Mouse (Mus musculus) kidney, embryonic 14.5 days (tissue): ENCODE results near the gene Ovol1. TPM values are rescaled to one million over a fixed set of nuclear protein-coding genes. Genes with fewer than 3 reads are reported as not detected.

ENCODE experiments used
- ATAC-seq: fragments of 200-750 bp; cut with Nextera tagmentation; 2 replicates; pipeline ENCODE4 v1.8.0; 2017; ENCODE audit warnings: moderate number of reproducible peaks, mild to moderate bottlenecking, moderate TSS enrichment, moderate library complexity; ENCODE audit not compliant: low FRiP score, low TSS enrichment
- H3K27ac ChIP-seq: fragments of 300-500 bp; sonication (generic); 2 replicates; pipeline ENCODE4 v1.5.1; 2014; ENCODE audit warnings: low read depth, mild to moderate bottlenecking, low read length, moderate library complexity, mixed read lengths
- H3K27me3 ChIP-seq: fragments of 300-500 bp; sonication (generic); 2 replicates; pipeline ENCODE4 v1.6.1; 2014; ENCODE audit warnings: mild to moderate bottlenecking, low read length; ENCODE audit not compliant: control insufficient read depth, insufficient read depth
- H3K36me3 ChIP-seq: fragments of 300-500 bp; sonication (generic); 2 replicates; pipeline ENCODE4 v1.6.1; 2014; ENCODE audit warnings: low read length, mixed read lengths; ENCODE audit not compliant: control insufficient read depth, insufficient read depth
- H3K4me1 ChIP-seq: fragments of 300-500 bp; sonication (generic); 2 replicates; pipeline ENCODE4 v1.6.1; 2014; ENCODE audit warnings: low read length, mixed read lengths; ENCODE audit not compliant: control insufficient read depth, insufficient read depth
- H3K4me2 ChIP-seq: fragments of 300-500 bp; sonication (generic); replicated peaks from 2 replicates; pipeline ENCODE4 v1.6.1; 2014; ENCODE audit warnings: low read depth, mild to moderate bottlenecking, low read length
- H3K4me3 ChIP-seq: fragments of 300-500 bp; sonication (generic); 2 replicates; pipeline ENCODE4 v1.5.1; 2014; ENCODE audit warnings: mild to moderate bottlenecking, low read length
- H3K9ac ChIP-seq: fragments of 300-500 bp; sonication (generic); 2 replicates; pipeline ENCODE4 v1.6.1; 2014; ENCODE audit warnings: low read depth, mild to moderate bottlenecking, low read length, moderate library complexity
- H3K9me3 ChIP-seq: fragments of 300-500 bp; sonication (generic); 2 replicates; pipeline ENCODE4 v1.6.1; 2016; ENCODE audit warnings: low read length; ENCODE audit not compliant: control insufficient read depth
- WGBS: fragments of 180-500 bp; shearing (Covaris S2); extraction: QIAGEN DNeasy Blood & Tissue Kit; methylation state at CpG from one replicate; pipeline ENCODE4 v1.1.7; 2014; 5-methylcytosine and 5-hydroxymethylcytosine counted together
- polyA plus RNA-seq: library from polyadenylated mRNA; unstranded; fragments of >200 nt; fragmentation: Nextera tagmentation; extraction: Ambion mirVana; gene quantifications from 2 replicates; pipeline ENCODE4 v1.2.1, GENCODE M21; 2014

Gene Ovol1
- polyA plus RNA-seq, 1 experiment from 2014 or later: 11.8 TPM

DNA sequence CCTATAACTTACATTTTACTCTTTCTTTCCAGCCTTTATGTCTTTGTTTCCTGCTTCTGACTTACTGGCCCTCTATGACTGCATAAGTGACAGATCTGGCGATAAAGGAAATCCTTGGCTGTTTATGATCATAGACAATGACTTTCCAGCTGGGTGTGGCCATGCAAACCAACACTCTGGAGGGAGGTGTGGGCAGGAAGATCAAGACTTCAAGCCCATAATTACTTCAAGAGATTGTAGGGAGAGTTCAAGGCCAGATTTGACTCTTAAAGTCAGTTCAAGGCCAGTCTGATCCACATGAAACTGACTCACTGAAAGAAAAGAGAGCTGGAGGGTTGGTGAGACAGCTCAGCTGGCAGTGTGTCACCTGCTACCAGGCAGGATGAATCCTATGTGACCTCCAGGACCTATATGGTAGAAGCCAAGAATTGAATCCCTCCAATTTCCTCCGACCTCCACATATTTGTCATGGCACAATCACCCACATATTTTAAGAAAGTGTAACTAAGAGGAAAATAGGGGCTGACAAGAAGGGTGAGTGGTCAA lies 60.0 kb downstream of the Ovol1 start:
- H3K27me3 ChIP-seq: no peaks in the 10 kb centered on the region
- H3K9ac ChIP-seq: no peak overlapping the region
- H3K9me3 ChIP-seq: no peaks in the 10 kb centered on the region
- peaks cover 23% of the 10 kb centered on the region for H3K36me3 ChIP-seq
- WGBS: 86% methylated on average over 2 of the region's 2 CpGs
- H3K4me3 ChIP-seq: no peak overlapping the region
- H3K4me2 ChIP-seq: no peak overlapping the region
- no peaks in the 10 kb centered on the region for H3K4me1 ChIP-seq
- ATAC-seq: no peak
- H3K27ac ChIP-seq: no peak overlapping the region

Other genes starting within 250 kb of the Ovol1 start
- not detected in 2 replicates for gene Catsper1, start 224.9 kb downstream of the Ovol1 start, polyA plus RNA-seq
- 1.3 TPM in 1 of 2 replicates, not detected in the other for gene Cst6, start 211.1 kb downstream of the Ovol1 start, polyA plus RNA-seq
- gene Eif1ad, start 193.9 kb downstream of the Ovol1 start, polyA plus RNA-seq: 49.9 and 57.1 TPM in 2 replicates
- 527 and 609 TPM in 2 replicates for gene Banf1, start 193.5 kb downstream of the Ovol1 start, polyA plus RNA-seq
- gene Sart1, start 171.9 kb downstream of the Ovol1 start, polyA plus RNA-seq: 74.2 and 80.6 TPM in 2 replicates
- 0.16 and 0.35 TPM in 2 replicates for gene Tsga10ip, start 158.1 kb downstream of the Ovol1 start, polyA plus RNA-seq
- gene Drap1, start 135.7 kb downstream of the Ovol1 start, polyA plus RNA-seq: 191 and 248 TPM in 2 replicates
- 39.0 and 40.8 TPM in 2 replicates for gene AI837181, start 135.5 kb downstream of the Ovol1 start, polyA plus RNA-seq
- not detected in 2 replicates for gene Fosl1, start 113.1 kb downstream of the Ovol1 start, polyA plus RNA-seq
- 8.5 and 11.3 TPM in 2 replicates for gene Ccdc85b, start 102.8 kb downstream of the Ovol1 start, polyA plus RNA-seq
- gene Fibp, start 100.0 kb downstream of the Ovol1 start, polyA plus RNA-seq: 122 and 125 TPM in 2 replicates
- gene Ctsw, start 92.1 kb downstream of the Ovol1 start, polyA plus RNA-seq: 0.54 TPM in 2 replicates
- gene Efemp2, start 86.7 kb downstream of the Ovol1 start, polyA plus RNA-seq: 109 and 139 TPM in 2 replicates
- 36.2 and 42.2 TPM in 2 replicates for gene Mus81, start 72.2 kb downstream of the Ovol1 start, polyA plus RNA-seq
- 3,114 and 3,144 TPM in 2 replicates for gene Cfl1, start 70.2 kb downstream of the Ovol1 start, polyA plus RNA-seq
- 0.19 TPM in 1 of 2 replicates, not detected in the other for gene 1700020D05Rik, start 56.9 kb downstream of the Ovol1 start, polyA plus RNA-seq
- gene Snx32, start 50.1 kb downstream of the Ovol1 start, polyA plus RNA-seq: 5.7 and 6.5 TPM in 2 replicates
- 7.6 and 9.2 TPM in 2 replicates for gene Ap5b1, start 7.4 kb upstream of the Ovol1 start, polyA plus RNA-seq
- 159 and 182 TPM in 2 replicates for gene Rnaseh2c, start 41.2 kb upstream of the Ovol1 start, polyA plus RNA-seq
- gene Kat5, start 49.6 kb upstream of the Ovol1 start, polyA plus RNA-seq: 31.5 and 36.0 TPM in 2 replicates
- 42.4 and 49.8 TPM in 2 replicates for gene Rela, start 76.8 kb upstream of the Ovol1 start, polyA plus RNA-seq
- 17.4 and 26.8 TPM in 2 replicates for gene Sipa1, start 103.1 kb upstream of the Ovol1 start, polyA plus RNA-seq
- 26.8 and 33.6 TPM in 2 replicates for gene Map3k11, start 128.1 kb upstream of the Ovol1 start, polyA plus RNA-seq
- gene Pcnx3, start 128.3 kb upstream of the Ovol1 start, polyA plus RNA-seq: 31.2 and 35.4 TPM in 2 replicates
- gene Kcnk7, start 143.7 kb upstream of the Ovol1 start, polyA plus RNA-seq: 0.39 and 0.42 TPM in 2 replicates
- 8.8 and 11.5 TPM in 2 replicates for gene Ehbp1l1, start 165.7 kb upstream of the Ovol1 start, polyA plus RNA-seq
- 92.8 and 114 TPM in 2 replicates for gene Fam89b, start 169.0 kb upstream of the Ovol1 start, polyA plus RNA-seq
- gene Ltbp3, start 180.3 kb upstream of the Ovol1 start, polyA plus RNA-seq: 14.9 and 27.1 TPM in 2 replicates
- 54.7 and 73.5 TPM in 2 replicates for gene Scyl1, start 210.8 kb upstream of the Ovol1 start, polyA plus RNA-seq